Mouse (Mus musculus) bone marrow, adult 2 months (tissue): ENCODE results near the gene Inpp5d.

Source experiments
- CTCF ChIP-seq: fragments of 200-500 bp; IDR thresholded peaks from 2 replicates; pipeline ENCODE4 v1.5.1; 2011; ENCODE audit warnings: low read length, control low read depth; ENCODE audit not compliant: control insufficient read depth, insufficient read depth
- POLR2A ChIP-seq: fragments of 200-500 bp; IDR thresholded peaks from 2 replicates; pipeline ENCODE4 v1.6.1; 2011; ENCODE audit warnings: low read depth, mild to moderate bottlenecking, control low read depth, low read length, borderline replicate concordance; ENCODE audit not compliant: control insufficient read depth

DNA sequence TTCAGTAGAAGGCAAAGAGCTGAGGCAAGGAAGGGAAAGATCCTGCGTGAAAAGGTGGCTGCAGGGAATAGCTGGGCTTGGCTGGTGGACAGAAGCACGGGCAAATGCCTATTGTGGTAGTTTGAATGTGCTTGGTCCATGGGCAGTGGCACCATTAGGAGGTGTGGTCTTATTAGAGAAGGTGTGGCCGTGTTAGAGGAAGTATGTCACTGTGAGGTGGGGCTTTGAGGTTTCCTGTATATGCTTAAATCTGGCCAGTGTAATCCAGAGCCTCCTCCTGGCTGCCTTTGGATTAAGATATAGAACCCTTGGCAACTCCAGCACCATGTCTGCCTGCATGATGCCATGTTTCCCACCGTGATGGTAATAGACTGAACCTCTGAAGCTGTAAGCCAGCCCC is 103.2 kb downstream of the Inpp5d start:
- no peak for TF ChIP-seq POLR2A
- no peak for TF ChIP-seq CTCF
